Mouse (Mus musculus) neural tube, embryonic 10.5 days (tissue): ENCODE measurements around the gene Kcne3.

ENCODE experiments used
- DNase-seq: peaks from one replicate; pipeline ENCODE4 v3.0.0-alpha.2; 2017; ENCODE audit warnings: low spot score; ENCODE audit errors: extremely low spot score

The Kcne3 gene

DNA sequence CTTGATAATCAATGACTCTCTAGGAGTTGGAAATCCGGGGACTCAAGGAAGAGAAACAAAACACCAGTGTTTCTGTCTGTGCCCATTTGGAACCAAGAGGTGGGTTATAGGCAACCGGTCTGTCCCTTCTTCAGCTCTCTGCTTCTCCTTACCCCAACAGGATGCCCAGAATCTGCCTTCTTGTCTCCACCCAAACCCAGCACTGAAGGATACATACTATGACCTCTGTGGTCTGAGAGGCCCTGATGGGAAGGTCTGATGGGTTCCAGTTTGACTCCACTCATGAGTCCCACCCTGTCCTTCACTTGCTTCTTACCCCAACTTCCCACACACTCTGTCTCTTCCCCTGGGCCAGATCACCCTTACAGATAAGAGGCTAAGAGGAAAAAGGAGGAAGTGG, 4.9 kb downstream of the Kcne3 start:
- no peak for DNase-seq

DNA sequence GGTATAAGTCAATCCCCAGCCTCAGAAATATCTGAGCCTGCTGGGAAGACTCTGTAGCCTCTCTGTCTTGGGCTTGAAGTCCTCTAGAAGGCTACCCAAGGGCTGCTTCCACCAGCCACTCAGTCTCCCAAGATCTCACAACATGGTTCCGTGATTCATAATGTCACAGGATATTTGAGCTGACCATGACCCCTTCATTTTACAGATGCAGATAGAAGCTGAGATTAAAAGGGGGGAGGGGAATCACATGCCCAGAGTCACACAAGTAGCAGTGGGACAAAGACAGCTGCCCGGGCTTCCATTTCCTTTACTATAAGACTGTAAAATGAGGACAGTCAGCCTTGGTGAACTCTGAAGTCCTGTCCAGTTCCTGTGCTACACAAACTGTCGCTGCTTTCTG, 5.3 kb downstream of the Kcne3 start:
- no peak for DNase-seq

DNA sequence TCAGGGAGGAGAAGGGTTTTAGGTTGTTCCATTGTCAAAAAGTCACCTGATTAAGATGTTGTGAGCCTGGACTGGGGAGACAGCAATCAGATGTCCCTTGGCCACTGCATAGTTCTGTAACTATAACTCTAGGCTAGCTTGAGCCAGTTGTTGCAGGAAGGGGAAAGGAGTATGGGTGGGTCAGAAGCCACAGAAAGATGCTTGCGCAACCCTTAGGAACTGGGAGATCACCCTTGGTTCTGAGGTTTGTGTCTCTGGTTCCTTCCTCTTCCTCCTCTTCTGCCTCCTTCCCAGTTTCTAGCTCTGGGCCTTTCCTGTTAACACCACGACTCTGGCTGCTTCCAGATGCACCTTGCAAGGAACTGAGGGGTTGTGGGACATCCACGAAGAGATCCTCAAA, 6.1 kb downstream of the Kcne3 start:
- no peak for DNase-seq

DNA sequence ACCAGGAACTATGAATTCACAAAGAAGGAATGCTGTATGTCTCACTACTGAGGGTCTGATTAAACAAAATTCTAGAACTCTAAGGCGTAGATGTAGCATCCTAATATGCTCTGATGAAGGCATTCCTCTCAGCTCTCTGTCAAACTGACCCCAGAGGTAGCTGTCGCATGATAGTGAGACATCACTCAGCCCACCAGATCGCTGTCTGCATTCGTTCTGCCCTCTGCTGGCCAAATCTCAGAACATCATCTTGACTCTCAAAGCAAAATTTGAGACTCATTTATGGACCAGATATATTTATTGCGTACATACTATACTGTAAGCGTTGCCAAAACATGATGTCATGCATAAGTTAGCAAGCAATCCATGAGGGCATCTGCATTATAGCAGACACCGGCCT, 11.3 kb downstream of the Kcne3 start:
- DNase-seq: peak; percentile 59

DNA sequence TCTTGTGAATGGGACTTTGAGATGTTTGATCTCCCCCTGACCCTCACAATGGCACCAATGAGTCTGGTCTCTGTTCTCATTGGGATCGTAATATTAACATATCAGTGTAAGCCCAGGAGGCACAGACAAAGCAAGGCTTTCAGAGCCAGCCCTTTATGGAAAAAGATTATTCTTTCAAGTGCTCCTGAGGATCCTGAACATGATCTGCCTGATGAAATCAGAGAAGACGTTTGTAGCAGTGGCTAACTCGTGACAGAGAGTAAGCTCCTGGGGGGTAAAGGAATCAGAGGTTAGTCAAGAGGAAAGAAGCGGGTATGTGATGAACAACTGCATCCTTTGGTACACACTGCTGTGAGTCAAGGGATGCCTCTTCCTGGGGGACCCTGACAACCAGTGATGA, 13.9 kb downstream of the Kcne3 start:
- DNase-seq: no peak

DNA sequence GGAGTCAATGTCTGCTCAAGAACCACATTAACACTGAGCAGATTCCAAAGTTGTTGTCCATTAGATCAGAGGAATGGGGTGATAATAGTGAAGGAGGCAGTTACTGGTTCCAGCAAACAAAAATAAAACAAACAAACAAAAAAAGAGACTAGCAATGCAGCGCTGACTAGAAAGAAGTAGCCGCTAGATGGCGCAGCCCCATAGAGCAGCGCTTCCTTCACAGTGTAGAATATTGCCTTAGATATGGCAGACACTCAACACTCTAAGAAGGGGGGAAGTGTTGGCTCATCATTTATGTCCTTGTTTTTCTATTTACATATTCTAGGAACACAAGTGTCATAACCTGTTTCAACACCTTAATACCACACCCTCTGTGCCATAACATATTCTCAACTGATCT, 14.5 kb downstream of the Kcne3 start:
- DNase-seq: no peak

DNA sequence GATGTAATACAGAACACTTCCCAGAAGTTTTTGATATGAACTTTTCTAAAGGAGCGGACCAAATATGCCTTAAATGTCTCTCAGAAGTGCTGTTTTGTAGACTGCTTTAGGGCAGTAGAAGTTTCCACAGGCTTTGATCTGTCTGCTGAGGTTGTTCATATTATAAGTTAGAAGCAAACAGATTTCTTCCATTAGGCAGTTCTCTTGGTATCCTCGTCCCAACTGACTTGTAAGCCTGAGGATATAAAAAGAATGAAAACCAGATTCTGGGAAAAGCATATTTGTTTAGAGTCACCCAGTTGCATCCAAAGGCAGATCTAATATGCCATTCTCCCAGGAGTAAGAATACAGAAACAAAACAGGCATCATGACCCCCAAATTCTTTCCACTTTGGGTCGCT, 24.9 kb downstream of the Kcne3 start:
- no peak for DNase-seq

DNA sequence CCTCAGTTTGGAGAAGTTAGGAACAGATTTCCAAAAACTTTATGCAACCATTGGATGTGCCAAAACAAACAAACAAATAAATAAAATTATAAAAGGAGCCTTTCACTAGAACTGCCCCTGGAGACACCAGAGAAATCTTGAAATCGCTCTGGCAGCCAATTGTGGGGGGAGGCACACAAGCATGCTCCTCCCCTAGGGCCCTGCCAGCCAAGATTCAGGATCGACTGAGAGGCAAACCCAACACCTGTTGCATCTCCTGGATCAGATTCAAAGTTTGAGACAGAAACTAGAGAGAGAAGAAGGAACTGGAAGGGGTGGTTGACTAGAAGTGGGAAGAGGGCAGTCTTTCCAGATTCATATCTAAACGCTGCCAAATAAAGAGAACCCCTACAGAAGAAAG, 27.3 kb downstream of the Kcne3 start:
- DNase-seq: no peak

DNA sequence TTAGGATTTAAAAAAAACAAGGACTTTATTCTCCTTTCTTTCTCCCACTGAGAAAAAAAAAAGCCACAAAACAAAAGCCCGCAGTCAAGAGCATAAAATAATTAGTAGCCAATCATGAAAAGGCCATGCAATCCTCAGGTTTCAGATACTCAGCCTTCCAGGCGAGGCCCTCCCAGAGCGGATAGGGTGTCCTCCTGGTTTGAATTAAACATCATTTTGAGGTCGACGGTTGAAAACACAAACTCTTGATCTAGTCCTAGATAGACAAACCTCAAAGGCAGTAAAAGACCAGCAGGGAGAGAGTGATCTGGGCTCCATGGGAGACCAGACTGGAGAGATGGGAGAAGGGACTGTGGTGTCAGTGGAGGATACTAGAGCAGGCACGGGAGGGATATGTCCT, 28.6 kb downstream of the Kcne3 start:
- DNase-seq: no peak

DNA sequence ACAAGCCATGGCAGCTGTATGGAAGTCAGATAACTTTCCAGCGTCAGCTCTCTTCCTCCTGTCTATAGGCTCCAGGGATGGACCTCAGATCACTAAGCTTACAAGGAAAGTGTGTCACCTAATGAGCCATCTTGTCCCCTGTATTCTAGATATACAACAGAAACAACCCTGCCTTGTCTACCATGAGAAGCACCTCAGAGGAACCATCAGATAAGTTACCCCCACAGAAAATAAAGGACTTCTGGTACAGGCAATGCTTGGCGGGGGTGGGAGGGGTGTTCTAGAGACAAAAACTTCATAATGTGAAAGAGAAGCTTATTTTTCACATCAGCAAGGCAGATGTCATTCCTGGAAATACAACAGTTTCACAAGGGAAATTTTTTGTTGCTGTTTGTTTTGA, 29.8 kb downstream of the Kcne3 start:
- no peak for DNase-seq

DNA sequence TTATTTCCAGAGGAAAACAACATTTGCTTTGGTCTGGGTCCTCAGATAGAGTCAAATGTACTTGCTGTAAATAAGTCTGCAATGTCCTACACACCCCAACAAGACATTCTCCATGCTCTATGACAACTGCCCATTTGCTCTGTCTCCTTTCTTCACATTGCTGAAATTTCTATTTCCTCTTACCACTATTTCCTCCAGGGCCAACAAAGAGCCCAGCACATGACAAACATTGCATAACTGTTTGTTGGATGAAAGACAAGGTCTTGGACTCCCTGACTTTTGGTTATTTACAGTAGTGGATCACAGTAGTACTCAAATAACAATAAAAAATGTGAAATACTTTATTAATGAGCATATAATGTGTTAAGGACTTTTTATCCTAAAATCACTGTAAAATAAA, 31.6 kb downstream of the Kcne3 start:
- no peak for DNase-seq

DNA sequence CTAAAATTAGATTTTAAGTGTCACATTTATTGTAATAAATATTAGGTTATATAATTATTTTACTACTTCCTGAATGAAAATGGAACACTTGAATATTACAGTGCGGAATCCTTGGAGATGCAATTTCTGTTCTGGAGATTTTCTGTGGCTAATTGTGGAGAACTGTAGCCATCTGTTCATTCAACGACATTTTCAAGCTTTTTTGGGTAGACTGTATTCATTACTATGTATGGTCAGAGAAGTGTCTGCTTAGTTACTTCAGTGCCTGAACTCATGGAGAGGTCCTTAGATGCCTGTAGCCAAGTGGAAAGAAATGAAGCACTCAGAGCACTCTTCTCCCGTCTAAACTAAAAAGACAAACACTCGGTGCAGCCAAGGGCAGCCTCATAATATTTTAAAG, 38.0 kb downstream of the Kcne3 start:
- no peak for DNase-seq

DNA sequence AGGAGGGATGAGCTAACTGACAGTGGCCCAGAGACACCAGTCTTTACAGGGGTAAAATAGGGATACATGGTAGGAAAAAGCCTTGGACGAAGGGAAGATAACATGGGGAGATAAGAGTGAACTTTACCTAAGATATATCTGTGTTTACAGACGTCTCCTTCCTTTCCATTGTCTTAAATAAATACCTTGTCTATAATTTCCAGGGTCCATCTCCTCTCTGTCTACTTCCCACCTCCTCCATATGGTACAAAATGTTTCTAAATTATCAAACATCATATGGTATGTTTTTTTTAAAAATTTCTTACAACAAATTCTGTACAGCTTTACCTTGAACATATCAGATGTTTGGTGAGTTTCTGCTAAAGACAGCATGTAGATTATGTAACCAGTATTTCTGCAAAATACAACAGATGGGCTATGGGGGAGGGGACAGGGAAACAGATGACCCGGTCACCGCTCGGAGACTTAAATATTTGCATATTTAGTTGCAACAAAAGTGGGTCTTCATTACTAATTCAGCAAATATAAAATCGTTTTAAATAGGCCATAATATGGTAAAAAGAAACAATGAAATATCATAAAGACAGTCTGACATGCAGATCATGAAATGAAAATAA, 38.9 kb downstream of the Kcne3 start:
- no peak for DNase-seq

DNA sequence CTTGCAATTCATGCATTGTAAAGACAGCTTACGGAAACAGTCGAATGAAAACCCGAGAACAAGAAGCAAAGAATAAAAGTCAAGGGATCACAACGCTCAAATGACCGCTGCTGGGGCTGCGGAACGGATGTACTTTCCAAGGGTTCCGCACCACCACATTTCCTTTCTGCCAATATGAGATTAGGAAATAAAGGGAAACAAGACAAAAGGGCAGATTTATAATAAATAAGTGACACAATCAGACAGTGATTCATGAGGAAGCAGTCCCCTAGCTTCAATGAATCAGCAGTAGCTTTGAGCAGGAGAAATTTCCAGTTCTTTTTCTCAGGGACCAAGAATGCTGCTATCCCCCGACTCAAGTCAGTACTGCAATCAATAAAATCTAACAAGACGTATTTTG, 39.7 kb downstream of the Kcne3 start:
- DNase-seq: no peak

DNA sequence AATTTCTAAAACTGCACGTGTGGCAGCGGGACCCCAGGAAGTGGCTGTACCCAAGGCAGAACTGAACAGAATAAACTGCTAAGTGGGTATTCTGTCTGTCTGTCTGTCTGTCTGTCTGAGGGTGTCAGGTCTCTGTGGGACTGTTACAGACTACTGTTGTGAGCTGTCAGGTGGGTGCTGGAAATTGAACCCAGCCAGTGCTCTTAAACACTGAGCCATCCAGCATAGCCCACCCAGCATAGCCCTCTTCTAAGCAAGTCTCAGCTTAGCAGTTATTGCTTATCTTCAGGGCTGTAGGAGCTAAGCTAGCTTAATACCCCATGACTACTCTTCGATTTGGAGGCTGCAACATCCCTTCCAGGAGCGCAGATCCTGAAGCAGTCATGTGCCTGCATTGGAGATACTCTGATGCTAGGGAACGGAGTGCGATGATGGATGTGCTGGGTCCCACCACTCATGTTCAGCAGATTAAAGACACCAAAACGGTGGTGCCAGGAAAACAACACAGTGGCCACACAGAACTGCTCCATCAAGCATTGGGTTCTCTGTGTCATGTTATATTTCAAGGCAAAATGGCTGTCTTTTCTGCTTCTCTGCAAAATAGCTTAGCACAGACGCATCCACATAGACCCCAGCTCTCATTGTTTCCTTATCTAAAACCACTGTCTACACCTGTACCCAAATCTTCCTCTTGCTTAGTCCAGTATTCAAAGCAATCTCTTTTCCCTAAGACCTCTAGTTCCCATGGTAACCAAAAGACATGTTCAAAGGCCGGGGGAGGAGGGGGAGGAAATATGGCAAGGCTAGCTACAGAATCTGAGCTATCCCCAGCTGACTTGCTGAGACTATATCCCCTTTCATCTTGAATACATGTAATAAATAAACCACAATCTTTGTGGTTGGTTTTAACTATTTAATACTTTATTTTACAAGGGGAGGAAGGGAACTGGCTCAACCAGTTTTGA, 40.6 kb downstream of the Kcne3 start:
- no peak for DNase-seq

DNA sequence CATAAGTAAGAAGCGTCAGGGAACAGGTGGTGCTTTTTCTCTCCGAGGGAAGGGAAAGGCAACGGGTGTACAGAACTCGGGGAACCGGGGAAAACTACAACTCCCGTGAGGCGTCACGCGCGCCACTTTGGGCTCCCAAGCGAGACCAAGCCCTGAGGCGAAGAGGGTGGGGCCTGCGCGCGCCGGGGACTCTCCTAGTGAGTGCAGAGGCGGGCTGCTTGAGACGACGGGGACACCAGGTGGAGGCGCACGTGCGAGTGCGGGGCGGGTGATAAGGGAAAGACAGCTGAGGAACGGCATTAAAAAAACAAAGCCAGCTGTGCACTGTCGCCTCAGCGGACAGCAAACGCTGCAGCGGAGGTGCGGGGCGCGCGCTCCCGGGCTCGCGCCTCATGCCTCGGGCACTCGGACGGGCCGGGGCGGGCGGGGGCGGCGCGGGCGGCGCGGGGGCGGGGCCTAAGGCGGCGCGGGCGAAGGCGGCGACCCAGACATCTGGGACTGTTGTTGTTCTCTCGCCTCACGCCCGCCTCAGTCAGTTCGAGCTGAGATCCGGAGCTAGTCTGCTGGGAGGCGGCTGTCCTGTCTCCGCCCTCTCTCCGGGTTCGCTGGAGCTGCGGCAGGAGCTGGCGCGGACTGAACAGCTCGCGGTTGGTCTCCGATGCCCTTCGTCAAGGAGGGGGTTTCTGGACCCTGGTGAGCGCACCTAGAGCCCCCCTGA, 51.0 kb downstream of the Kcne3 start, which contains the start of gene Pgm2l1:
Gene Pgm2l1, plus strand, starts transcription at position 237 of the 718 bp plus-strand sequence.
- DNase-seq: peak; percentile 95

DNA sequence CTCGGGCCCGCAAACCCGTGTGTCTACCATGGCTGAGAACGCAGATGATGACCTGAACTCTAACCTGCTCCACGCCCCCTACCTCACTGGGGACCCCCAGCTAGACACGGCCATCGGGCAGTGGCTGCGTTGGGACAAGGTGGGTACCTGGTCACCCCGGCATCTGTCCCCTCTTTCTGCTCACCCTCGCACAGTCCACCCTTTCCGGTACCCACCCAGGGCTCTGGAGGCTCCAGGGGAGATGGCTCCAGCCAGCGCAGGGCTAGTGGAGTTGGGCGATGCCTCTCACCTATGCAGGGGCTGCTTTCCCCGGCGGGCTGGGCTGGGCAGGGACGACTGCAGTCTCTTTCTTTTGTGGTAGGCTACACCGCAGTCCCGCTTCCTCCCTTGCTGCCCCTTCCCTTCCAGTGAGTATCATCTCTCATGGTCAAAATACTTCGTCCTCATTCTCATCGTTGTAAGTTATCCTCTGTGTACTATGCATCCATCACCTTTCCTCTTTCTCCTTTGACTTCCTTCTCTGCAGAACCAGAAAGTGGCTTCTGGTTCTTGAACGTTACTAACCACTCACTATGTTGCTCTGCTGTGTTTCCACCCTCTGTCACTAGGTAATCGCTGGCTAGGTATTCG, 51.7 kb downstream of the Kcne3 start:
- DNase-seq: no peak

DNA sequence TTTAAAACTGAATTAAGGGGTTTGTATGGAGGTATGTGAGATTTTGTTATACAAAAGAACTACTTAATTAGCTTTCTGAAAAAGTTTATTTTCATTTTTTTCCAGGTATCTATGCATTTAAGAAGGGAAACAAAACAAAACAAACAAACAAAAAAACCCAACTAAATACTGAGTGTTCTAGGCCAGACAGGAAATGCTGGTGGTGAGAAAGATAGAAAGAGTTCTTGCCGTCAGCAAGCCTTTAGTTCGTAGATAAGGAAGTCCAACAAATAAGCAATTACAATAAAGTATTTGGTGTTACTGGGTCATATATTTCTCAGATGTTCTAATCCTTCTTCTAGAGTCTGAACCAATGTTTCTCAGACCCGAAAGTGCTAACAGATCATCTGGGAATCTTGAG, 52.7 kb downstream of the Kcne3 start:
- no peak for DNase-seq

DNA sequence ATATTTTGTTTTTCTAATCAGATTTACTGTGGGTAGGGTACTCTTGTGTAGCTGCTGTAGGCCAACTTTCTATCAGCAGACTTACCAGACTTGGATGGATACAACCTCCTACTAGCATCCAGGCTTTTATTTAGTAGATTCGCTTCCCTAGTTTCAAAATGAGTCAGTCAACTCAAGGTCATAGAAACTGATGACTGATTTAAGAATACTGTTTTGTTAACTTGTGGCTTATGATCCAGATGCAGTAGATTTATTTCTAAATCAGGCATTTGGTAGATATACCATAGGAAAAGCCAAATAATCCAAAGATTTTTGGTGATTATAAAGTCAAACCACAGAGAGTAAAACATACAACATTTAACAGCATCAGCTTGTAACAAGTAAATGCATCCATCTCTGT, 54.3 kb downstream of the Kcne3 start:
- no peak for DNase-seq

DNA sequence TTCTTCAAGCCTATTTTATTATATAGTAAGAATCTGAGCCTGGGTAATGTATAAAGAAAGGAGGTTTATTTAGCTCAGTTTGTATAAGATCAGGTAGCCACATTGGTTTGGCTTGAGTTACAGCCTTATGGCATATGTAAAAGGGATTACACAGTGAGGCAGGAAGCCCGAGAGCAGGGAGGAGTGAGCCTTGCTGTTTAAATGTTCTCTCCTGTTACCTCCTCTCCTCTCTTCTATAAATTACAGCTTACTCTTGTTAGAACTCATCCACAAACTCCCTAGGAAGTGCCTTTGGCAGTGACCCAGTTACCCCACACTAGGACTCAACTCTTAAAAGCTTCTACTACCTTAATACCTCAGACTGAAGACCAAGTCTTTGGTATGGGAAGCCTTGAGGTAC, 55.4 kb downstream of the Kcne3 start:
- no peak for DNase-seq

DNA sequence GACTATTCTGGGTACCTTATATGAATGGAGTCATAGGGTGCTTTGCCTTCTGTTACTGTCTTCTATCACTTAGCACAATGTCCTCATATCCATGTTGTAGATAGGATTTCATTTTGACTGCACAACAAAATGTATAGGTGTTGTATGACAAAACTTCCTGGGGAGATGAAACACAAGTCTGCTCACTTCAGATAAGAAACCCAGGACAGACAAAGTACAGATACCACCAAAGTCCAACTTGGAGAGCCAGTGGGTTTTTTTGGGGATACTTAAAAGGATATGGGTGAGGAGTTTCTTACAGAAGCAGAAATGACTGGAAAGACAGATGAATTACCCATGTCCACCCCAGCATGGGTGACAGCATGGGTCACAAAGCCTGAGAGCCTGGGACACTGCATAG, 57.4 kb downstream of the Kcne3 start:
- no peak for DNase-seq
